Mouse (Mus musculus): ENCODE measurements around the gene Lrba. TPM values are rescaled to one million over a fixed set of nuclear protein-coding genes. Genes with fewer than 3 reads are reported as not detected.

Lrba gene
- polyA plus RNA-seq, 1 experiment from 2014 or later, result 11.4 TPM

DNA sequence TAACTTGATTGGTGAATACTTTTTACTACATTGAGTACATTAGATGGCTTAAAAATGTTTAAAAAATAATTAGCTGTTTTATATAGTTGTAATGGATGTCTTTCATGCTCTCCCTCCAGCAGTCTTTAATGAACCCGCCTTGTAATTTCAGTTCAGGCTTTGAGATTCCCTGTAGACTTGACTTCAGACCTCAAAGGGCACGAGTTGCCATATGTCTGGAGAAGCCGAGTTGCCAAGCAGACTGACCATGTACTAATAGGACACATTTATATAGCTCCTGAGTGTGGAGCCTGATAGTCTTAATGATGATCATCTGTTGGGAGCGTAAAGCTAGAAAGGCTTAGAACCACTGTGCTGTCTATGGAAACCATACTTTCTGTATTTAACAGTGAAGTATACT lies 161.8 kb downstream of the Lrba start:
- Histone ChIP-seq H3K27ac (no peak overlapping the region), H3K27me3 (ENCODE audit: control insufficient read depth, insufficient read depth, low read length) (no peaks in the 10 kb centered on the region), H3K4me1 (replicated peaks; ENCODE audit: control insufficient read depth, insufficient read depth, low read length) (no peaks in the 10 kb centered on the region), H3K9me3 (ENCODE audit: control insufficient read depth, low read length) (no peaks in the 10 kb centered on the region), H3K36me3 (replicated peaks; ENCODE audit: control insufficient read depth, insufficient read depth) (no peaks in the 10 kb centered on the region), H3K4me2 (replicated peaks) (no peak overlapping the region), H3K4me3 (replicated peaks; ENCODE audit: low read length) (no peak overlapping the region), H3K9ac (no peak overlapping the region)
- DNase-seq (ENCODE audit: low spot score) (no peak), ATAC-seq (ENCODE audit: low FRiP score) (no peak)
- WGBS, result 62% methylated on average over 4 of the region's 4 CpGs

DNA sequence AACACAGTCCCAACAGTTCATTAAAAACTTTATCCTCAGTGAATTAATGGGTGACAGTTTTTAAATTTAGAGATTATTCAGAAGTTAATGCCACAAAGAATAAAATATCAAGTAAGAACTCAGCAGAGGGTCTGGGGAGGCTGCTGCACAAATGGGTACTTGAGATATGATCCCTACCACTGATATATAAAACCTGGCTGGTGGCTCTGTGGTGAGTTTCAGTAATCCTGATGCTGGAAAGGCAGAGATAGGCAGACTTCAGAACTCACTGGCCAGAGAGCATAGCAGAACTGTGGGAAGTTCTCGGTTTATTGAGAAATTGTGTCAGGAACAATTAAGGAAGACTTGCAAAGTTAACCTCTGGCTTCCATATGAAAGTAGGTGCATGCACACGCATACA lies 199.3 kb downstream of the Lrba start:
- Histone ChIP-seq H3K36me3 (replicated peaks; ENCODE audit: control insufficient read depth, insufficient read depth) (no peaks in the 10 kb centered on the region), H3K4me3 (replicated peaks; ENCODE audit: low read length) (no peak overlapping the region), H3K27ac (no peak overlapping the region), H3K27me3 (ENCODE audit: control insufficient read depth, insufficient read depth, low read length) (no peaks in the 10 kb centered on the region), H3K9ac (no peak overlapping the region), H3K9me3 (ENCODE audit: control insufficient read depth, low read length) (no peaks in the 10 kb centered on the region), H3K4me1 (replicated peaks; ENCODE audit: control insufficient read depth, insufficient read depth, low read length) (no peaks in the 10 kb centered on the region), H3K4me2 (replicated peaks) (no peak overlapping the region)
- 96% methylated on average over 2 of the region's 2 CpGs for WGBS
- ATAC-seq (ENCODE audit: low FRiP score) (no peak), DNase-seq (ENCODE audit: low spot score) (no peak)

DNA sequence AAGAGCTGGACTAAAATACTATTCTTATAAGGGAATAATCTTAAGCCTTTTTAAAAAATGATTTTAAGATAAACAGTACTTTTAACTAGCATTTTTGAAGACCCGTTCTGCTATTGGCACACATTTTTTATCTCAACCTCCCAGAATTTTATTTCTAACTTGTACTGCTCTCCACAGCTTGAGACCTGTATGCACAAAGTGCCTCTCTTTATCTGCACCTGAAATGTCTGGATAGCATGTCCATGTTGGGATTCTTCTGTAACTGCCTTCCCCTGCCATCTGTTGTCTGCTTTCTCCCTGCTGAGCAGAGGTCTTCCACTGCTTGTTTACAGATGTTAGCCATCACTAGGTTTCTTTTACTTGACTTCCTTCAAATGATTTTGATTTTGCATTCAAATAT lies 202.3 kb downstream of the Lrba start:
- 89% methylated on average over 1 of the region's 1 CpGs for WGBS
- Histone ChIP-seq H3K9me3 (ENCODE audit: control insufficient read depth, low read length) (no peaks in the 10 kb centered on the region), H3K9ac (no peak overlapping the region), H3K4me3 (replicated peaks; ENCODE audit: low read length) (no peak overlapping the region), H3K36me3 (replicated peaks; ENCODE audit: control insufficient read depth, insufficient read depth) (no peaks in the 10 kb centered on the region), H3K27ac (no peak overlapping the region), H3K4me1 (replicated peaks; ENCODE audit: control insufficient read depth, insufficient read depth, low read length) (no peaks in the 10 kb centered on the region), H3K4me2 (replicated peaks) (no peak overlapping the region), H3K27me3 (ENCODE audit: control insufficient read depth, insufficient read depth, low read length) (no peaks in the 10 kb centered on the region)
- ATAC-seq (ENCODE audit: low FRiP score) (no peak), DNase-seq (ENCODE audit: low spot score) (no peak)

DNA sequence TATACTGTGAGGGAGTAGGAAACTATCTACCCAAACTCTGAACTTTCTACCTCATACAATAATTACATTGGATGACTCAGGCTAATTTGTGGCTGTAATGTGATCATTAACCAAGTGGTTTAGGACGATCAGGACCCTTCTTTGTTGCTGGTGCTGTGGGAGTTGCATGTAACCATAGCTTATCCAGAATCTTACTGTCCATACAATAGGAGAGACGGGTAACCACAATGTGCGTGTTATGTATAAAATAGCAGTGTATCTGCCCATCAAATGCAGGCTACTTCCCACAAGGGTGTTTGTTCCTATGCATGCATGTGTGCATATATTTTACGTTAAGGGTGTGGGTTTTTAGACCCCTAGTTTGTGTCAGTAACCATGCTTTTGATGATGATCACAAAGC lies 219.0 kb downstream of the Lrba start:
- peaks cover 17% of the 10 kb centered on the region for H3K4me1 ChIP-seq (replicated peaks; ENCODE audit: control insufficient read depth, insufficient read depth, low read length)
- H3K4me3 ChIP-seq (replicated peaks; ENCODE audit: low read length), result no peak overlapping the region
- no peak overlapping the region for H3K27ac ChIP-seq
- 86% methylated on average over 4 of the region's 4 CpGs for WGBS
- no peaks in the 10 kb centered on the region for H3K36me3 ChIP-seq (replicated peaks; ENCODE audit: control insufficient read depth, insufficient read depth)
- H3K4me2 ChIP-seq (replicated peaks), result no peak overlapping the region
- DNase-seq (ENCODE audit: low spot score), result no peak
- no peaks in the 10 kb centered on the region for H3K9me3 ChIP-seq (ENCODE audit: control insufficient read depth, low read length)
- no peaks in the 10 kb centered on the region for H3K27me3 ChIP-seq (ENCODE audit: control insufficient read depth, insufficient read depth, low read length)
- no peak for ATAC-seq (ENCODE audit: low FRiP score)
- no peak overlapping the region for H3K9ac ChIP-seq

DNA sequence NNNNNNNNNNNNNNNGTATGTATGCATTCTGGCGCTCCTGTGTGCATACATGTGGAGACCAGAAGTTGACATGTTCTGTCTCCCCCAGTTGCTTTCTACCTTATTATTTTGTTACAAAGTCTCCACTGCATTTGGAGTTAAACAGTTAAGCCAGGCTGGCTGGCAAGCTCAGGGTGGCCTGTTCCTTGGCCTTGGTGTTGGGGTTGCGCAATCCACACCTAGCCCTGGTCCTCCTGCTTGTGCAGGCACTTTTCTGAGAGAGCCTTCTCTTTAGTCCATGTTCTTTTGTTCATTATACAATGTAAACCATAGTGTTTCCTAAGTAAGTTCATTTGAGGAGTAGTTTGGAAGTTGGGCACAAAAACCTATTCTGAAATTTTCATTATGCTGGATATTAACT lies 226.7 kb downstream of the Lrba start:
- H3K27ac ChIP-seq, result no peak overlapping the region
- no peak for DNase-seq (ENCODE audit: low spot score)
- ATAC-seq (ENCODE audit: low FRiP score), result no peak
- H3K4me2 ChIP-seq (replicated peaks), result no peak overlapping the region
- H3K9ac ChIP-seq, result no peak overlapping the region
- H3K9me3 ChIP-seq (ENCODE audit: control insufficient read depth, low read length), result no peaks in the 10 kb centered on the region
- 96% methylated on average over 2 of the region's 2 CpGs for WGBS
- H3K27me3 ChIP-seq (ENCODE audit: control insufficient read depth, insufficient read depth, low read length), result no peaks in the 10 kb centered on the region
- H3K36me3 ChIP-seq (replicated peaks; ENCODE audit: control insufficient read depth, insufficient read depth), result no peaks in the 10 kb centered on the region
- peaks cover 23% of the 10 kb centered on the region for H3K4me1 ChIP-seq (replicated peaks; ENCODE audit: control insufficient read depth, insufficient read depth, low read length)
- H3K4me3 ChIP-seq (replicated peaks; ENCODE audit: low read length), result no peak overlapping the region

DNA sequence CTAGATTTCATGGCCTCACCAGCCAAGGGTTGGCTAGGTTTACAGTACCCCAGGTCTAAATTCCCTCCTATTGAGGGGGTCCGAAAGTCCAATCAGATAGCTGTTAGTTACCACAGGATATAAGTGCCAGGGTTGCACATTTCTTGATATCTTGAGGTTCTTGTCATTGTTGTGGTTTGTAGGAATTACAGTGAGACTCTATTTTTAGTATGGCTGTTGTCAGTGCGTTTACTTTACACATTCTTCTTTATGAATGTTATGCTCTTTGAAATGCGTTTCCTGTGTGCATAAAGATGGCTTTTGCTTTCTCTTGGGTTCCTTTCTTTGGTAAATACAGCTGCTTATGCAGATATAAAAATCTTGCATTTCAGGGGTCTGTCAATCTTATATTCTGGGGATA lies 237.1 kb downstream of the Lrba start:
- Histone ChIP-seq H3K27me3 (ENCODE audit: control insufficient read depth, insufficient read depth, low read length) (no peaks in the 10 kb centered on the region), H3K4me1 (replicated peaks; ENCODE audit: control insufficient read depth, insufficient read depth, low read length) (no peaks in the 10 kb centered on the region), H3K4me2 (replicated peaks) (no peak overlapping the region), H3K27ac (no peak overlapping the region), H3K9me3 (ENCODE audit: control insufficient read depth, low read length) (no peaks in the 10 kb centered on the region), H3K36me3 (replicated peaks; ENCODE audit: control insufficient read depth, insufficient read depth) (no peaks in the 10 kb centered on the region), H3K9ac (no peak overlapping the region), H3K4me3 (replicated peaks; ENCODE audit: low read length) (no peak overlapping the region)
- DNase-seq (ENCODE audit: low spot score), result no peak
- WGBS, result 91% methylated on average over 3 of the region's 3 CpGs
- no peak for ATAC-seq (ENCODE audit: low FRiP score)

DNA sequence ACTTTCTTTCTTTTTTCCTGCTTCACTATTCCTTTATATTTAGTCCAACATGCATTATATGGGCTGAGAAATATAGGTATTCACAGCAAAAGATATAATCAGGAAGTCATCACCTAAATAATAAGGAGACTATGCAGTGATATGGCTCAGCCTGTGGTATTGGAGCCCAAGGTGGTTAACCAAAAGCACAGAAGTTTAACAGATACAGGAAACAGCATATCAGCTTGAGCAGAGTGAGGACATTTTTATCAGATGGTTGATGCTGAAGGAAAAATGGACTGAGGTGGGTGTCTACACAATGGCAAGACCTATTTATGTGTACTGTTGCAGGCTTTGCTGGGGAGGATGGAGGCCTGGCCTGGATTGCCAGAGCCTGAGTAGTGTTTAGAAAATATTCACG lies 265.5 kb downstream of the Lrba start:
- no peaks in the 10 kb centered on the region for H3K27me3 ChIP-seq (ENCODE audit: control insufficient read depth, insufficient read depth, low read length)
- DNase-seq (ENCODE audit: low spot score) (no peak), ATAC-seq (ENCODE audit: low FRiP score) (no peak)
- H3K9ac ChIP-seq, result no peak overlapping the region
- H3K4me1 ChIP-seq (replicated peaks; ENCODE audit: control insufficient read depth, insufficient read depth, low read length), result no peaks in the 10 kb centered on the region
- no peaks in the 10 kb centered on the region for H3K36me3 ChIP-seq (replicated peaks; ENCODE audit: control insufficient read depth, insufficient read depth)
- no peak overlapping the region for H3K4me2 ChIP-seq (replicated peaks)
- H3K4me3 ChIP-seq (replicated peaks; ENCODE audit: low read length), result no peak overlapping the region
- H3K27ac ChIP-seq, result no peak overlapping the region
- no peaks in the 10 kb centered on the region for H3K9me3 ChIP-seq (ENCODE audit: control insufficient read depth, low read length)
- WGBS, result 95% methylated on average over 1 of the region's 1 CpGs

DNA sequence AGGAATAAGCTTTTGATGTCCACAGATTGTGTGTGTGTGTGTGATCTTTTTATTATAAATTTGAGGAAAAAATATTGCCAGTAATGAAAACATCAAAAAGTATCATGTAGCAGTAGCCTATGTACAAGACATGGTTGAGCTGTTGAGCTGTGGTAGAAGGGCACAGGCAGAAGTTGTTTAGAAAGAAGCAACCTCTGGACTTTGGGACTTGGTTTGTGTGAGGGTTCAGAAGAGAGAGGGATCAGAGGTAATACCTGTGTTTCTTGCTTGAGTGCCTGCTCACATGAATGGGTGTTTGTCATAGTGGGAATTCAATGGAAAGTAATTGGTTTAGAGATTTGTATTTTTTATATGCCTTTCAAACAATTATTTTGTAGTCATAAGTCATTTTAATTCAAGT lies 276.1 kb downstream of the Lrba start:
- no peak overlapping the region for H3K27ac ChIP-seq
- ATAC-seq (ENCODE audit: low FRiP score) (no peak), DNase-seq (ENCODE audit: low spot score) (no peak)
- H3K4me3 ChIP-seq (replicated peaks; ENCODE audit: low read length), result no peak overlapping the region
- H3K4me2 ChIP-seq (replicated peaks), result no peak overlapping the region
- no peaks in the 10 kb centered on the region for H3K27me3 ChIP-seq (ENCODE audit: control insufficient read depth, insufficient read depth, low read length)
- no peaks in the 10 kb centered on the region for H3K36me3 ChIP-seq (replicated peaks; ENCODE audit: control insufficient read depth, insufficient read depth)
- no peak overlapping the region for H3K9ac ChIP-seq
- H3K9me3 ChIP-seq (ENCODE audit: control insufficient read depth, low read length), result no peaks in the 10 kb centered on the region
- H3K4me1 ChIP-seq (replicated peaks; ENCODE audit: control insufficient read depth, insufficient read depth, low read length), result no peaks in the 10 kb centered on the region

DNA sequence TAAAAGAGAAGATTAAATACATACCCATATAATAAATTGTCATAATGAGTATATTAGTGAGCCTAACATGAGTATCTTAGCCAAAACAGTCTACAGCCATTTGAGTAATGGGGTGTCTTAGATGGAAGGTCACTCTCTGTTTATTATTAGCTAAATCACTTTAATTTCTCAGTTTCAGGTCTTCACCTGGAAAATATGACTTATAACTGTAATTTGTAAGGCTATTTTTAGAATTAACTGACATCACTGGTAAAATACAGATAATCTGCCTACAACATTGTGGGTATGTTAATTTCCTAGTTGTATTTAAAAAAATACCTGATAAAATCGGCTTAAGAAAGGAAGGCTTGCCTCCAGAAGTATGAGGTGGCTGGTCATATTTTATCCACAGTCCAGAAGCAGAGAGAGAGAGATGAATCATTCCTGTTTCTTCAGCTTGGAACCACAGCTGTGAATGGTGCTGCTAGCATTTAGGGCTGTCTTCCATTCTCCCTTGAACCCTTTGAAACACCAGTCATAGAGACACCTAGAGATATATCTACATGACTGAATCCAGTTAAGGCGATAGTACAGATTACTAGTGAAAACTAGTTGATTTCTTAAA lies 294.1 kb downstream of the Lrba start:
- 88% methylated on average over 2 of the region's 2 CpGs for WGBS

DNA sequence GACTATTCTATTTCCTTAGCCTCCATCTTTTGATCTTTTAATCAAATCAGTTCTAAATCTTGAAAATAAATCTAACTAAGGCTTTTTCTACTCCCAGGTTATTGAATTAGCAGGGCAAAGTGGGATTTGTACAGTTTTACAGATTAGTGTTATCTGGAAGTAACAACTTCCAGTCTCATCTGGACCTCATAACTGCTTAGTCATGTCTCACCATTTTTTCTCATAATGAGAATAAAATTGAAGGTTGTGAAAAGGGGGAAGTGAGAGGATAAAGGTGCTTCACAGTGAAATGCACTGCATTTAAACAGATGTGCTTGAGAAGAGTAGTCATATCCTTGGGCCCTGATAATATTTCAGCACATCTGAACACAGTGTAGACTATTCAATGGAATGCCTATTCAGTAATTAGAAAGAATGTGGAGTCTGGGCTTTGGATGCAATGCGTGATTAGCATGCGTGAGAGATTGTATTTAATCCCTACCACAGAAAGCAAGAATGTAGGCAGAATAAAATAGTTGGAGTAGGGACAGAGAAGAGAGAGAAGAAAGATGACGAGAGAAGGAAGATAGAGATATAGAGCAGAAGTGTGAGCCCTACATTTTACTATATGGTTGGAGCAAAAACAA lies 298.5 kb downstream of the Lrba start:
- H3K4me3 ChIP-seq (replicated peaks; ENCODE audit: low read length), result no peak overlapping the region

More for the DNA sequence above, 294.1 kb downstream of the Lrba start:
- Histone ChIP-seq H3K27ac (no peak overlapping the region), H3K9ac (no peak overlapping the region), H3K4me3 (replicated peaks; ENCODE audit: low read length) (no peak overlapping the region), H3K36me3 (replicated peaks; ENCODE audit: control insufficient read depth, insufficient read depth) (no peaks in the 10 kb centered on the region), H3K27me3 (ENCODE audit: control insufficient read depth, insufficient read depth, low read length) (no peaks in the 10 kb centered on the region), H3K4me2 (replicated peaks) (no peak overlapping the region), H3K4me1 (replicated peaks; ENCODE audit: control insufficient read depth, insufficient read depth, low read length) (no peaks in the 10 kb centered on the region), H3K9me3 (ENCODE audit: control insufficient read depth, low read length) (no peaks in the 10 kb centered on the region)
- ATAC-seq (ENCODE audit: low FRiP score) (no peak), DNase-seq (ENCODE audit: low spot score) (no peak)

More for the DNA sequence above, 298.5 kb downstream of the Lrba start:
- WGBS, result 74% methylated on average over 3 of the region's 3 CpGs
- Histone ChIP-seq H3K4me1 (replicated peaks; ENCODE audit: control insufficient read depth, insufficient read depth, low read length) (no peaks in the 10 kb centered on the region), H3K9me3 (ENCODE audit: control insufficient read depth, low read length) (no peaks in the 10 kb centered on the region), H3K4me2 (replicated peaks) (no peak overlapping the region), H3K9ac (no peak overlapping the region), H3K36me3 (replicated peaks; ENCODE audit: control insufficient read depth, insufficient read depth) (no peaks in the 10 kb centered on the region), H3K27ac (no peak overlapping the region), H3K27me3 (ENCODE audit: control insufficient read depth, insufficient read depth, low read length) (no peaks in the 10 kb centered on the region)
- no peak for ATAC-seq (ENCODE audit: low FRiP score)
- DNase-seq (ENCODE audit: low spot score), result no peak

All from hindbrain, embryonic 14.5 days (tissue).